Mouse (Mus musculus): Measurements from ENCODE around the gene Orai3. TPM values are rescaled to one million over a fixed set of nuclear protein-coding genes. Genes with fewer than 3 reads are reported as not detected.

Gene Orai3
- polyA plus RNA-seq, 1 experiment: 44.2 TPM

GRCm38 (mm10) chr7:127797076-127797845, 27.6 kb downstream of the Orai3 start:
- H3K4me1 ChIP-seq (ENCODE audit: control insufficient read depth, insufficient read depth, low read length): peaks cover 16% of the 10 kb centered on the region
- no peak overlapping the region for H3K4me3 ChIP-seq (ENCODE audit: insufficient read depth, low read length)
- TF ChIP-seq POLR2A (IDR thresholded peaks at IDR 0.05; ENCODE audit: borderline replicate concordance, low read depth, low read length) (no peak), CTCF (IDR thresholded peaks at IDR 0.05; ENCODE audit: low read depth, low read length) (no peak)
- no peak overlapping the region for H3K27ac ChIP-seq (ENCODE audit: insufficient read depth, low read depth, low read length)

- no peak overlapping the region for H3K27ac ChIP-seq (ENCODE audit: insufficient read depth, low read depth, low read length)
- no peak overlapping the region for H3K4me3 ChIP-seq (ENCODE audit: insufficient read depth, low read length)
- peaks cover 15% of the 10 kb centered on the region for H3K4me1 ChIP-seq (ENCODE audit: control insufficient read depth, insufficient read depth, low read length)
- TF ChIP-seq CTCF (IDR thresholded peaks at IDR 0.05; ENCODE audit: low read depth, low read length): no peak
- no peak for TF ChIP-seq POLR2A (IDR thresholded peaks at IDR 0.05; ENCODE audit: borderline replicate concordance, low read depth, low read length)
Measured at GRCm38 (mm10) chr7:127798591-127798990, 29.0 kb downstream of the Orai3 start.

- Histone ChIP-seq H3K4me3 (ENCODE audit: insufficient read depth, low read length) (no peak overlapping the region), H3K27ac (ENCODE audit: insufficient read depth, low read depth, low read length) (no peak overlapping the region), H3K4me1 (ENCODE audit: control insufficient read depth, insufficient read depth, low read length) (peaks cover 15% of the 10 kb centered on the region)
- TF ChIP-seq POLR2A (IDR thresholded peaks at IDR 0.05; ENCODE audit: borderline replicate concordance, low read depth, low read length) (no peak), CTCF (IDR thresholded peaks at IDR 0.05; ENCODE audit: low read depth, low read length) (no peak)
Measured at GRCm38 (mm10) chr7:127799211-127799610, 29.6 kb downstream of the Orai3 start.

GRCm38 (mm10) chr7:127799738-127800137, 30.1 kb downstream of the Orai3 start:
- Histone ChIP-seq H3K27ac (ENCODE audit: insufficient read depth, low read depth, low read length) (no peak overlapping the region), H3K4me1 (ENCODE audit: control insufficient read depth, insufficient read depth, low read length) (peaks cover 15% of the 10 kb centered on the region), H3K4me3 (ENCODE audit: insufficient read depth, low read length) (no peak overlapping the region)
- TF ChIP-seq POLR2A (IDR thresholded peaks at IDR 0.05; ENCODE audit: borderline replicate concordance, low read depth, low read length) (no peak), CTCF (IDR thresholded peaks at IDR 0.05; ENCODE audit: low read depth, low read length) (no peak)

GRCm38 (mm10) chr7:127800435-127801009, 30.9 kb downstream of the Orai3 start, which contains the start of gene Hsd3b7:
Gene Hsd3b7 (plus strand): TSS chr7:127800604.
- peak within 1 kb of the TSS; percentile 58 for H3K4me3 ChIP-seq (ENCODE audit: insufficient read depth, low read length)

GRCm38 (mm10) chr7:127801010-127801621, 31.5 kb downstream of the Orai3 start:
- no peak for TF ChIP-seq POLR2A (IDR thresholded peaks at IDR 0.05; ENCODE audit: borderline replicate concordance, low read depth, low read length)
- no peak for TF ChIP-seq CTCF (IDR thresholded peaks at IDR 0.05; ENCODE audit: low read depth, low read length)
- H3K27ac ChIP-seq (ENCODE audit: insufficient read depth, low read depth, low read length): peak overlapping the region; percentile 49
- peak overlapping the region; percentile 58 for H3K4me3 ChIP-seq (ENCODE audit: insufficient read depth, low read length)
- H3K4me1 ChIP-seq (ENCODE audit: control insufficient read depth, insufficient read depth, low read length): peaks cover 15% of the 10 kb centered on the region

More at GRCm38 (mm10) chr7:127800435-127801009, 30.9 kb downstream of the Orai3 start, which contains the start of gene Hsd3b7:
- TF ChIP-seq POLR2A (IDR thresholded peaks at IDR 0.05; ENCODE audit: borderline replicate concordance, low read depth, low read length): 0 out of 2 replicates have a peak, but pooled peaks have one; percentile 71
- peak; percentile 72 for TF ChIP-seq CTCF (IDR thresholded peaks at IDR 0.05; ENCODE audit: low read depth, low read length)
- Histone ChIP-seq H3K27ac (ENCODE audit: insufficient read depth, low read depth, low read length) (peak within 1 kb of the TSS; percentile 49), H3K4me1 (ENCODE audit: control insufficient read depth, insufficient read depth, low read length) (peaks cover 15% of the 10 kb centered on the region)

GRCm38 (mm10) chr7:127802313-127802712, 32.7 kb downstream of the Orai3 start:
- H3K27ac ChIP-seq (ENCODE audit: insufficient read depth, low read depth, low read length): no peak overlapping the region
- H3K4me3 ChIP-seq (ENCODE audit: insufficient read depth, low read length): no peak overlapping the region
- peaks cover 16% of the 10 kb centered on the region for H3K4me1 ChIP-seq (ENCODE audit: control insufficient read depth, insufficient read depth, low read length)
- no peak for TF ChIP-seq CTCF (IDR thresholded peaks at IDR 0.05; ENCODE audit: low read depth, low read length)
- TF ChIP-seq POLR2A (IDR thresholded peaks at IDR 0.05; ENCODE audit: borderline replicate concordance, low read depth, low read length): no peak

- Histone ChIP-seq H3K27ac (ENCODE audit: insufficient read depth, low read depth, low read length) (no peak overlapping the region), H3K4me1 (ENCODE audit: control insufficient read depth, insufficient read depth, low read length) (peaks cover 4% of the 10 kb centered on the region; the same call in 1 of the 2 replicates), H3K4me3 (ENCODE audit: insufficient read depth, low read length) (no peak overlapping the region)
- TF ChIP-seq CTCF (IDR thresholded peaks at IDR 0.05; ENCODE audit: low read depth, low read length) (no peak), POLR2A (IDR thresholded peaks at IDR 0.05; ENCODE audit: borderline replicate concordance, low read depth, low read length) (no peak)
Measured at GRCm38 (mm10) chr7:127808821-127809220, 39.2 kb downstream of the Orai3 start.

GRCm38 (mm10) chr7:127809846-127810245, 40.2 kb downstream of the Orai3 start:
- no peak overlapping the region for H3K27ac ChIP-seq (ENCODE audit: insufficient read depth, low read depth, low read length)
- peaks cover 4% of the 10 kb centered on the region; the same call in 1 of the 2 replicates for H3K4me1 ChIP-seq (ENCODE audit: control insufficient read depth, insufficient read depth, low read length)
- no peak for TF ChIP-seq POLR2A (IDR thresholded peaks at IDR 0.05; ENCODE audit: borderline replicate concordance, low read depth, low read length)
- no peak for TF ChIP-seq CTCF (IDR thresholded peaks at IDR 0.05; ENCODE audit: low read depth, low read length)
- no peak overlapping the region for H3K4me3 ChIP-seq (ENCODE audit: insufficient read depth, low read length)
